Mouse (Mus musculus) liver, embryonic 15.5 days (tissue): ENCODE measurements around the gene Mob3a. TPM values are rescaled to one million over a fixed set of nuclear protein-coding genes. Genes with fewer than 3 reads are reported as not detected.
A peak's percentile ranks its signal among the peaks of the same experiment; 100 is the strongest.
"Not testable (repeated sequence)": the region's sequence is repeated elsewhere in the genome, so short reads cannot be mapped to it uniquely, and the experiment has no call there.

Source experiments
- ATAC-seq: fragments of 200-750 bp; cut with Nextera tagmentation; 2 replicates; pipeline ENCODE4 v1.8.0; 2017; ENCODE audit warnings: moderate number of reproducible peaks, mild to moderate bottlenecking, moderate library complexity; ENCODE audit not compliant: insufficient read depth
- H3K27ac ChIP-seq: fragments of 300-500 bp; sonication (generic); replicated peaks from 2 replicates; pipeline ENCODE4 v1.5.1; 2015; ENCODE audit warnings: mild to moderate bottlenecking, inconsistent platforms
- H3K27me3 ChIP-seq: fragments of 300-500 bp; sonication (generic); 2 replicates; pipeline ENCODE4 v1.6.1; 2015; ENCODE audit warnings: mild to moderate bottlenecking, inconsistent platforms
- H3K36me3 ChIP-seq: fragments of 300-500 bp; sonication (generic); replicated peaks from 2 replicates; pipeline ENCODE4 v1.6.1; 2015; ENCODE audit warnings: moderate library complexity, mild to moderate bottlenecking, inconsistent platforms
- H3K4me1 ChIP-seq: fragments of 300-500 bp; sonication (generic); replicated peaks from 2 replicates; pipeline ENCODE4 v1.6.1; 2015; ENCODE audit warnings: inconsistent platforms
- H3K4me2 ChIP-seq: fragments of 300-500 bp; sonication (generic); 2 replicates; pipeline ENCODE4 v1.6.1; 2015; ENCODE audit warnings: moderate library complexity, mild to moderate bottlenecking, inconsistent platforms
- H3K4me3 ChIP-seq: fragments of 300-500 bp; sonication (generic); replicated peaks from 2 replicates; pipeline ENCODE4 v1.5.1; 2015; ENCODE audit warnings: mild to moderate bottlenecking, inconsistent platforms
- H3K9ac ChIP-seq: fragments of 300-500 bp; sonication (generic); 2 replicates; pipeline ENCODE4 v1.6.1; 2015; ENCODE audit warnings: moderate library complexity, mild to moderate bottlenecking, inconsistent platforms
- H3K9me3 ChIP-seq: fragments of 300-500 bp; sonication (generic); replicated peaks from 2 replicates; pipeline ENCODE4 v1.6.1; 2016; ENCODE audit warnings: inconsistent platforms
- WGBS: fragments of 180-500 bp; shearing (Covaris S2); methylation state at CpG from one replicate; pipeline ENCODE4 v1.1.7; 2015; ENCODE audit warnings: mixed read lengths; ENCODE audit not compliant: insufficient replicate concordance; 5-methylcytosine and 5-hydroxymethylcytosine counted together
- polyA plus RNA-seq: library from polyadenylated mRNA; unstranded; fragments of >200 nt; fragmentation: Nextera tagmentation; extraction: Ambion mirVana; gene quantifications from 2 replicates; pipeline ENCODE4 v1.2.1, GENCODE M21; 2015

Mob3a gene
- polyA plus RNA-seq, 1 experiment from 2014 or later: 28.0 TPM

GRCm38 (mm10) chr10:80659213-80659612 is 42.6 kb downstream of the Mob3a start:
- H3K4me1 ChIP-seq: peaks cover 77% of the 10 kb centered on the region
- H3K4me3 ChIP-seq: peak overlapping the region; percentile 42
- ATAC-seq: 0 out of 2 replicates have a peak, but pooled peaks have one; percentile 32
- peak overlapping the region; percentile 53 for H3K4me2 ChIP-seq
- WGBS: 12% methylated on average over 10 of the region's 10 CpGs
- peak overlapping the region; percentile 34 for H3K9ac ChIP-seq
- no peaks in the 10 kb centered on the region for H3K27me3 ChIP-seq
- no peaks in the 10 kb centered on the region for H3K9me3 ChIP-seq
- peak overlapping the region; percentile 87 for H3K27ac ChIP-seq
- no peaks in the 10 kb centered on the region for H3K36me3 ChIP-seq

GRCm38 (mm10) chr10:80658841-80659202 is 43.0 kb downstream of the Mob3a start:
- H3K36me3 ChIP-seq: no peaks in the 10 kb centered on the region
- peak; percentile 48 for ATAC-seq
- H3K4me3 ChIP-seq: peak overlapping the region; percentile 42; the same call in 1 of the 2 replicates
- peaks cover 73% of the 10 kb centered on the region for H3K4me1 ChIP-seq
- H3K9ac ChIP-seq: peak overlapping the region; percentile 34; the same call in 1 of the 2 replicates
- H3K4me2 ChIP-seq: peak overlapping the region; percentile 53
- H3K9me3 ChIP-seq: no peaks in the 10 kb centered on the region
- H3K27ac ChIP-seq: peak overlapping the region; percentile 87
- 49% methylated on average over 4 of the region's 4 CpGs for WGBS
- no peaks in the 10 kb centered on the region for H3K27me3 ChIP-seq

GRCm38 (mm10) chr10:80658194-80658840 is 43.5 kb downstream of the Mob3a start:
- Histone ChIP-seq H3K9ac (no peak overlapping the region), H3K4me2 (peak overlapping the region; percentile 53; the same call in 1 of the 2 replicates), H3K36me3 (no peaks in the 10 kb centered on the region), H3K9me3 (no peaks in the 10 kb centered on the region), H3K4me3 (no peak overlapping the region), H3K27me3 (no peaks in the 10 kb centered on the region), H3K27ac (peak overlapping the region; percentile 87), H3K4me1 (peaks cover 72% of the 10 kb centered on the region)
- WGBS: 81% methylated on average over 14 of the region's 14 CpGs
- ATAC-seq: no peak

- peak; percentile 9; the same call in 1 of the 2 replicates for ATAC-seq
- Histone ChIP-seq H3K4me3 (peak within 1 kb of the TSS; percentile 86), H3K9me3 (no peaks in the 10 kb centered on the region), H3K27ac (peak within 1 kb of the TSS; percentile 87), H3K4me2 (peak within 1 kb of the TSS; percentile 92), H3K36me3 (no peaks in the 10 kb centered on the region), H3K9ac (peak within 1 kb of the TSS; percentile 90), H3K4me1 (peaks cover 71% of the 10 kb centered on the region), H3K27me3 (no peaks in the 10 kb centered on the region)
- 35% methylated on average over 15 of the region's 15 CpGs for WGBS
Observed at GRCm38 (mm10) chr10:80656863-80657623, 44.7 kb downstream of the Mob3a start, which contains the start of gene Btbd2. Gene Btbd2, minus strand, starts transcription at chr10:80657071.

- under 1% methylated on average over 72 of the region's 72 CpGs for WGBS
- peak overlapping the region; percentile 90 for H3K9ac ChIP-seq
- peak; percentile 71 for ATAC-seq
- peaks cover 69% of the 10 kb centered on the region for H3K4me1 ChIP-seq
- no peaks in the 10 kb centered on the region for H3K9me3 ChIP-seq
- H3K36me3 ChIP-seq: no peaks in the 10 kb centered on the region
- peak overlapping the region; percentile 86 for H3K4me3 ChIP-seq
- H3K4me2 ChIP-seq: peak overlapping the region; percentile 92
- H3K27ac ChIP-seq: peak overlapping the region; percentile 87
- H3K27me3 ChIP-seq: no peaks in the 10 kb centered on the region
Observed at GRCm38 (mm10) chr10:80656130-80656862, 45.5 kb downstream of the Mob3a start.

- 3% methylated on average over 12 of the region's 12 CpGs for WGBS
- no peaks in the 10 kb centered on the region for H3K36me3 ChIP-seq
- H3K4me2 ChIP-seq: peak overlapping the region; percentile 92
- H3K4me3 ChIP-seq: peak overlapping the region; percentile 86
- ATAC-seq: peak; percentile 4; the same call in 1 of the 2 replicates
- H3K4me1 ChIP-seq: peaks cover 63% of the 10 kb centered on the region
- H3K27me3 ChIP-seq: no peaks in the 10 kb centered on the region
- H3K9ac ChIP-seq: peak overlapping the region; percentile 90
- H3K27ac ChIP-seq: peak overlapping the region; percentile 87
- no peaks in the 10 kb centered on the region for H3K9me3 ChIP-seq
Observed at GRCm38 (mm10) chr10:80655406-80656129, 46.2 kb downstream of the Mob3a start.

- H3K27ac ChIP-seq: no peak overlapping the region
- no peaks in the 10 kb centered on the region for H3K27me3 ChIP-seq
- no peaks in the 10 kb centered on the region for H3K36me3 ChIP-seq
- H3K9me3 ChIP-seq: no peaks in the 10 kb centered on the region
- ATAC-seq: no peak
- 81% methylated on average over 6 of the region's 6 CpGs for WGBS
- peaks cover 63% of the 10 kb centered on the region for H3K4me1 ChIP-seq
- H3K4me2 ChIP-seq: peak overlapping the region; percentile 92
- H3K9ac ChIP-seq: no peak overlapping the region
- H3K4me3 ChIP-seq: 0 out of 2 replicates have a peak overlapping the region, but pooled peaks have one; percentile 2
Observed at GRCm38 (mm10) chr10:80654866-80655265, 46.9 kb downstream of the Mob3a start.

GRCm38 (mm10) chr10:80653156-80653720 is 48.5 kb downstream of the Mob3a start:
- no peaks in the 10 kb centered on the region for H3K27me3 ChIP-seq

GRCm38 (mm10) chr10:80650392-80650791 is 51.4 kb downstream of the Mob3a start:
- WGBS: 78% methylated on average over 10 of the region's 10 CpGs
- Histone ChIP-seq H3K4me3 (no peak overlapping the region), H3K4me1 (peaks cover 35% of the 10 kb centered on the region), H3K36me3 (0 out of 2 replicates have a peak, but pooled peaks cover 4% of the 10 kb centered on the region), H3K9me3 (no peaks in the 10 kb centered on the region), H3K27me3 (no peaks in the 10 kb centered on the region), H3K9ac (no peak overlapping the region), H3K4me2 (no peak overlapping the region), H3K27ac (no peak overlapping the region)
- ATAC-seq: no peak

More at GRCm38 (mm10) chr10:80653156-80653720, 48.5 kb downstream of the Mob3a start:
- H3K4me2 ChIP-seq: no peak overlapping the region
- no peak overlapping the region for H3K27ac ChIP-seq
- H3K9me3 ChIP-seq: no peaks in the 10 kb centered on the region
- no peak overlapping the region for H3K9ac ChIP-seq
- WGBS: 76% methylated on average over 6 of the region's 6 CpGs
- no peak overlapping the region for H3K4me3 ChIP-seq
- peaks cover 62% of the 10 kb centered on the region for H3K4me1 ChIP-seq
- no peaks in the 10 kb centered on the region for H3K36me3 ChIP-seq
- ATAC-seq: no peak

GRCm38 (mm10) chr10:80649910-80650309 is 51.9 kb downstream of the Mob3a start:
- WGBS: 65% methylated on average over 6 of the region's 6 CpGs
- H3K9ac ChIP-seq, H3K36me3 ChIP-seq, H3K4me2 ChIP-seq, H3K27me3 ChIP-seq, ATAC-seq, H3K27ac ChIP-seq, H3K9me3 ChIP-seq, H3K4me3 ChIP-seq: not testable (repeated sequence)
- peaks cover 30% of the 10 kb centered on the region for H3K4me1 ChIP-seq
